Mouse (Mus musculus) layer of hippocampus, adult 2 months (tissue): ENCODE results near the gene Tshz2. TPM values are rescaled to one million over a fixed set of nuclear protein-coding genes. Genes with fewer than 3 reads are reported as not detected.
A peak's percentile ranks its signal among the peaks of the same experiment; 100 is the strongest.

Experiments
- DNase-seq, 2 experiments: peaks; one replicate each; pipeline ENCODE4 v3.0.0; 2022; ENCODE audit warnings: low spot score in 2 of 2
- H3K27ac ChIP-seq: fragments of 200-600 bp; 2 replicates; pipeline ENCODE4 v1.8.1; 2022
- H3K4me3 ChIP-seq: fragments of 200-600 bp; 2 replicates; pipeline ENCODE4 v1.8.1; 2022; ENCODE audit warnings: mild to moderate bottlenecking
- CTCF ChIP-seq: fragments of 200-600 bp; conservative IDR thresholded peaks from 2 replicates; pipeline ENCODE4 v1.8.1; 2022; ENCODE audit warnings: antibody characterized with exemption, mild to moderate bottlenecking, moderate library complexity
- total RNA-seq, 2 experiments: library from RNA; stranded (reverse); gene quantifications; 2 replicates each; pipeline ENCODE4 v1.2.3; 2021

The Tshz2 gene
- total RNA-seq, 2 experiments from 2014 or later, result 25.1 to 33.5 TPM

DNA sequence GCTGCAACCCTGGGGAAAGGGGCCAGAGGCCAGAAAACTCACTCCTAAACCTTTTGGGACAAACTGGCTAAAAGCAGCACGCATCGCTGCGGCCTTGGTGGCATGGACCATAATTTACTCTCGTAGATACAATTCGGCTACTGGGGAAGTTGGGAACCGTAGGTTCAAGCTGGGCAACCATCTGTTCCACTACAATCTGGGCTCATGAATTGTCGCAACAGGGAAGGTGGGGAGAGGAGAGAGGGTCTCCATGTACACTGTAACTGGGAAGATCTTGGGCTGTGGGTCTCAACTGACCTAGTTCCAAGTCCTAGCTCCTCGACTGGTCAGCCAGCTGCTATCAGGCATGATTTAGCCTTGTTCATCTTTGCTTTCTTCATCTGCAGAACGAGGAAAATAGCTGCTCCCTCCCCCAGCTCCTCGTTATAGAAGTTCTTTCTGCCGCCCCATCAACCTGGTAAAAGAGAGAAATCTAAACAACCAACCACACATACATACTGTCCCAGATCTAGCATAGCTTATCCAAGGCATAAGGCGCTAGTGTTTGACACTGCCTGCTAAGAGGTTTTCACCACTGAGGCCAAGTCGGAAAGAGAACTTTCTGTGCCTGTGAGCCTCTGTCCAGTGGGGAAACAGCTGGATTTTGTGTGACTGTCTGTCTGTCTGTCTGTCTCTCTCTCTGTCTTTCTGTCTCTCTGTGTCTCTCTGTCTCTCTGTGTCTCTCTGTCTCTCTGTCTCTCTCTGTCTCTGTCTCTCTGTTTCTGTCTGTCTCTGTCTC, 25.7 kb upstream of the Tshz2 start:
- DNase-seq, result no peak
- Histone ChIP-seq H3K27ac (no peak overlapping the region), H3K4me3 (no peak overlapping the region)
- TF ChIP-seq CTCF, result no peak

DNA sequence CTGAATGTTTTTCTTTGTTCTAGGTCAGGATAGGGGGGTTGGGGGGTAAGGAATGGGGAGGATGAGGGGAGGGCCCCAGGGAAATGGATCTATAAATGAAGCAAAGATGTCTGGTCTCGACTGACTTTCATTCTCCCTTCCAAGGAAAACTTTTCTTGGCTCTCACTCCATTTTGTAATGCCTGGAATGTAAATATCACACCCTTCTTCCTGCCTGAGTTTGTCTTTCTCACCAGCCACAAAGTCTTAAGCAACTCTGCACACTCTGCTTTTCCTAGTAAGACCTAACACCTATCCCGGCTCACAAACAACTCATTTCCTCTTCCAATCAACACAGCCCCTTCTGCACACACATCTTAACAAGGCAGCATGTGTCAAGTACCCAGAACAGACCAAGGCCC, 25.0 kb upstream of the Tshz2 start:
- H3K4me3 ChIP-seq, result no peak overlapping the region
- no peak overlapping the region for H3K27ac ChIP-seq
- TF ChIP-seq CTCF, result no peak
- no peak for DNase-seq

DNA sequence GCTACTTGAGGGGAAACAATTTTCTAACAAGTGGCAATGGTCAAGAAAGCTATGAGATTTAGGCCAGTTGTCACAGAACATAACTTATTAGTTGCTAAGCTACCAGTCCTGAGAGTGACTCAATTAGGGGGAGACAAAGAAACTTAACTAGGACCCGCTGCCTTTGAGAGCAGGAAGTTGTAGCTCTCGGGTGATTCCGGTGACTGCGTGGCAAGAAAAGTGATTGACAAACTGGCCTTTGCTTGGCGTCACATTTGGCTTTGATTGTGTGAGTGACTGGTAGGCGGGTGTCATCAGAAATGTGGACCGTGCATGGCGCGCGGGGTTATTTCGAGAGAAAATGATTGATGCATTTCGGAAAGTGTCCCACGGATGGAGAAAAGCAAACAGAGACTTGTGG, 22.9 kb upstream of the Tshz2 start:
- no peak for DNase-seq
- no peak for TF ChIP-seq CTCF

DNA sequence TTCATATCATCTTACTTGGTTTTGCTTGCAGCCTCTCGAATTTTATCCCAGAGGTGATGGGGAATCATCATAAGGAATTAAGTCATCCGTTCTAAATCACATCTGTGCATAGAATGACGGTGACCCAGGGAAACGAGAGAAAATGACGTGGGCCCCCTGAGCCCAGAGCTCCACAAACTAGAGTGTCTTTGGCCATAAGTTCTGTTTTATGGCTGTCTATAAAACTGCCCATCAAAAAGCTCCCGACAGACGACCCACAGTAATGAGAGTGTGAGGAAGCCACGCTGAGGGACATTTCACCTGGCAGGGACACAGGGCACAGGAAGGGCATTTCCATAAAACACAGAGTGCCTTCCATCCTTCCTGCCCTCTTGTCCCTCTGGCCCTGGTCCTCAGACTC, 21.9 kb upstream of the Tshz2 start:
- DNase-seq, result no peak
- TF ChIP-seq CTCF, result no peak

More for the DNA sequence above, 22.9 kb upstream of the Tshz2 start:
- no peak overlapping the region for H3K27ac ChIP-seq
- H3K4me3 ChIP-seq, result no peak overlapping the region

DNA sequence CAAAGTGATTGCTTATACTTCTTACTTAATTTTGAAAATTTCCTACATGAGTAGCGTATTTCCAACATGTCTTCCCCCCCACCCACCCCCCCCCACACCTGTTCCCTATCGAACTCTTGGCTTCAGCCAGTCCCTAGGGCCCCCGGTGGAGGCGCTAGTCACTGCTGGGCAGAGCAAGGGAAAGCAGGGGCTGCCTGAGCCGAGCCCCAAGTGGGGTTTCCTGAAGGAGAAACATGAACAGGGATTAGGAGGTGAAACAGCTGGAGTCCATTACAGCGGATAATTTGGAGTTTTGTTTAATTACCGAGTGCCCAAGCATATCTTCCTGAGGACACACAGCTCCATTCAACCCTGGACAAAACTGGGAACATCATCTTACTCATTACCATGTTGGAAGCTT, 21.3 kb upstream of the Tshz2 start:
- no peak for DNase-seq
- no peak overlapping the region for H3K27ac ChIP-seq
- H3K4me3 ChIP-seq, result no peak overlapping the region
- TF ChIP-seq CTCF, result peak; percentile 47

More for the DNA sequence above, 21.9 kb upstream of the Tshz2 start:
- Histone ChIP-seq H3K27ac (no peak overlapping the region), H3K4me3 (no peak overlapping the region)

DNA sequence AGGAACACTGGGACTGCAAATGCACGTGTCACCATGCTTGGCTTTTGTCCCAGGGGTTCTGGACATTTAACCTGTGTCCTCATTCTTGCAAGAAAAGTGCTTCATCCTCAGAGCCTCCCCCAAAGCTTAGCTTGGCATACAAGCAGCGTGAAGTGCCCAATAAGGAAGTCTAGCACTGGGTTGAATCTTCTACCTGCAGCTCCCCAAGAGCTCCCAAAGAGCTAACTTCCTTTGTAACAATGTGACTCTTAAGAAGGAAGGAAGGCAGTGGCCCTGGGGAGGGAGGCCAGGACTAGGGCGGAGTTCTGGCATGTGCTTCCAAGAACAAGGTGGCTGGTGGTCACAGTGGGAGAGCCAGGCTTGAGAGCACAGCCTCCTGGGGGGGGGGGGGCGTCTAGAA, 18.1 kb upstream of the Tshz2 start:
- DNase-seq, result no peak
- no peak for TF ChIP-seq CTCF
- no peak overlapping the region for H3K27ac ChIP-seq
- H3K4me3 ChIP-seq, result no peak overlapping the region

DNA sequence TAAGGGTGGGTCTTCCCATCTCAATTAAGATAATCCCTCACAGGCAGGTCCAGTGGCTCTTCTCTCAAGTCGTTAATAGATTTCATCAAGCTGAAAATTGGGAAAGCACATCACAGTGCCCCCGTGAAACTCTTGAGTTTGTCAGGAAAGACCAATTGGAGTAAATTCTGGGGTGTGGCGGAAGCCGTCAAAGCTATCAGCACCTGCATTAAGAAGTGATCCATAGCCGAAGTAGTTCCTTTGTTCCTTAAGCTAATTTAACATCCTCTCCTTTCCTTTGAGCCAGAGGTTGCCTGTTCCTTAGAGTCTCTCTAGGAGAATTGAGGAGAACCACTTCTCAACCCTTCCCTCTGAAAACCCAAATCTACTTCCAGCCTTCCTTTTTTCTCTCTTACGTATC, 16.8 kb upstream of the Tshz2 start:
- TF ChIP-seq CTCF, result no peak
- no peak for DNase-seq
- no peak overlapping the region for H3K27ac ChIP-seq
- no peak overlapping the region for H3K4me3 ChIP-seq

DNA sequence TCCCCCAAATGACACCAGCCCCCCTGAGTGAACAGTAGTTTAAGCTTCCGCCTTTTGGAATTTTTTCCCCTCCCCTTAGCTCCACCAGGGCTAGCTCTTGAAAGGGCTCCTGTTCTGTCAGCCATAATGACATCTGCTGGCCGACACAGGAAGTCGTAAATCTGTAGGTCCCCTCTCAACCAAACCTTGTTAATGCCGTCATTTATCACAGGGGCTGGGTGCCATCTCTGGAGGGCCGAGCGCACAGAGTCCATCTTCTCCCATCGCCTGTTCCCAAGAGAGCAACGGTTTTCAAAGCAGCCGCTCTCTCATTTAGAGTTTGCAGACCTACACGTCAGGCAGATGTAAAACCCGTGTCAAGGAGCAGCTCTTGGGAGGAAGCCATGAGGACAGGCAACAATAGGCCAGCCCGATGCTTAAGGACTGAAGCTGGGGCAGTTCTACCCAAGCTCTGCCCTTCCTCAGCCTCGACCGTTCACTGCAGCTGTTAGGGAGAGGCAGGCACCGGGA, 11.6 kb upstream of the Tshz2 start:
- TF ChIP-seq CTCF, result peak; percentile 57
- Histone ChIP-seq H3K27ac (no peak overlapping the region), H3K4me3 (no peak overlapping the region)
- DNase-seq, result no peak

DNA sequence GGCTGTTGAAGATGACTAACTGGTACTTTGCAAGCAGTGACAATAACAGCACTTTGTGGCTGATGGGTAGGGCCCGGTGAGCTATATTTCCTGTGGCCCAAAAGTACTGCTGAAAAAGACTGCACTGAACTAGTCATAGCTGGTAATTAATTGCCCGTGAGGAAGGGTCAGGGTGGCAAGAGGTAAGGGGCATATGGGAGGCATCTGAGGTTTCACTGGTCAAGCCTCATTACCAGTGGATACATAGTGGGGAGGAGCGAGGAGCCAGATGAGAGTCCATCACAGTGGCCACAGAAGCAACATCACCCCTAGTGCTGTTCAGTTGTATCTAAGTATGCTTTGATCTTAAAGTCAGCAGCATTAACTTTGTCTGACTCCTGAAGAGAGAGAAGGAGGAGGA, 2.7 kb upstream of the Tshz2 start:
- DNase-seq, result no peak
- H3K27ac ChIP-seq, result no peak overlapping the region
- no peak for TF ChIP-seq CTCF
- H3K4me3 ChIP-seq, result no peak overlapping the region

DNA sequence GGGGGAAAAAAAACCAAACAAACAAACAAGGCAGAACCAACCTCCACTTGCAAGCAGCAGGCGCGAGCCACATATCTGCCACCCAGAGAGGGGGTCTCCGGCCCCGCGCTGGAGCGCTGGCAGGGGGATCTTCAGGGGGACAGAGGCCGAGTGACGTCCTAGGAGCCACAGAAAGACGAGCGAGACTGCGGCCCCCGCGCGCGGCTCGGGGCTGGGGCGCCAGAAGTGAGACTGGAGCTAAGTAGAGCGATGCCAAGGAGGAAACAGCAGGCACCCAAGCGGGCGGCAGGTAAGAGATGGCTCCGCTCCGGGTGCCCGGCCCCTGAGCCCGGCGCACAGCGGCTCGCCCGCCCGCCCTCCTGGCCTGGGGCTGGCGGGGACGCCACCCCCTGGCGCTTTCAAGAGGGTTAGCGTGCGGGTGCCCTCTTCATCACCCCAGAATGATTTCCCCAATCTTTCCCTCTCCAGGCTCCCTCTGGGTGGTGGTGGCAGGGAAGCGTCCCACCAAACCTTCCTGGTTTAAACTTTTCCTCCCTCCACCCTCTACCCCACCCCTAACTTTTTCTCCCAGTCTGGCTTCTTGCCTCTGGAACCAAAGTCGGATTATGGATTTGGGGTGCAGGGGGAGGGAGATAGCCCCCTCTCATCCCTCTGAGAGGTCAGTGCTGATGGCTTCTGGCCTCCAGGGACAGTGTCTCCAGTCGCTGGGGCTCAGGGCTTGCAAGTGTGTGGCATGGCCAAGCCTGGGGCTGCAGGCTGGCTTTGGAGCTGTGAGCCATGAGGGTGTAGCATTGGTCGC, 877 bp downstream of the Tshz2 start:
- H3K4me3 ChIP-seq, result peak overlapping the region; percentile 58
- DNase-seq, result no peak
- H3K27ac ChIP-seq, result peak overlapping the region; percentile 66
- TF ChIP-seq CTCF, result no peak

DNA sequence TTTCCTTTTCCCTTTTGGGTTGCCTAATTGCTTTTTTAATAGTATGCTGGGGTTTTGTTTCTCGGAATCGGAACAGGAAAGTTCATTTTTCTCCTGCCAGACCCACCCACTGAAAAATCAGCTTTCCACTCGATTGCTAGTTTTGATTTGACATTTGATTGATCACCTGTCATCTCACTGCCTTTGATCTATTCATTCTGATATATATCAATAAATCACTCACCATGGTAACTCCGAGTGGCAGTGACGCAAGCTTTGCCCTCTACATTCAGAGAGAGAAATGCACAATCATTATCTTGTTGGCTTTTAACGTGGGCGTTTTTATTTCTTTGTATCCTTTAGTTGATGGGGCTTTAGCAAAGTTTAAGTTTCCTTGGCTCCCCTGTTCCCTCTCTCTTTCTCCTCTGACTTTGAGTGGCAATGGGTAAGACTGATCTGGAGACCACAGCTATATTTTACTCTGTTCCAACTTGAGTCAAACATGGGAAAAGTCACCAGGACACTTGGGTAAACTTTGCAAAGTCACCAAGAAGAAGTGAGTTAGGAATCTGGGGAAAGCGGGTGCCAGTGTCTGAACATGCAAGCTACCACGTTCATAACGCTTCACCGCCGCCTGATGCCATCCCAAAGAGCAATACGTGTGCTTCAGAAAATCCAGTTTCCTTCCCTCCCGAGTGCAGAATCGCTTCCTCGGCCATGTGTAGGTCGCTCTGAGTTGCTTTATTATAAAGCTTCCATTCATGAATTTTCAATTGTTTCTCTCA, 2.0 kb downstream of the Tshz2 start:
- H3K4me3 ChIP-seq, result peak overlapping the region; percentile 58; the same call in 1 of the 2 replicates
- DNase-seq, result no peak
- peak overlapping the region; percentile 66; the same call in 1 of the 2 replicates for H3K27ac ChIP-seq
- no peak for TF ChIP-seq CTCF

DNA sequence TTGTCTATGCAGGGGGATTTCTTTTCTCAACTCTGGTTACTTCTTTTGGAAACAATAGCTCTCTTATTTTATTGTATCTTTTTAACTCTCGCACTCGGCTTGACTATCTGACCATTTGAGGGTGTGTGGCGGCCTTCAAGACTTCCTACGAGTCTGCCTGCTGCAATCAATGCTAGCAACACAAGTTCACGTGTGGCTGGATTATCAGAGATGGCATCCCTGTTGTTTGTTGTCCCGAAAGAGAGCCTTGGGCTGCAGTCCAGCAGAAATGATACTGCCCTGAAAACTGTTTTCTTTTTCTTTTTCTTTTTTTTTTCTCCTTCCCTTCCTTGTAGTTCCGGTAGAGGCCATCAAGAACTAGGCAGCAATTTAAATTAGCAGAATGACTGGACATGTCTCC, 2.6 kb downstream of the Tshz2 start:
- no peak overlapping the region for H3K27ac ChIP-seq
- DNase-seq, result no peak

DNA sequence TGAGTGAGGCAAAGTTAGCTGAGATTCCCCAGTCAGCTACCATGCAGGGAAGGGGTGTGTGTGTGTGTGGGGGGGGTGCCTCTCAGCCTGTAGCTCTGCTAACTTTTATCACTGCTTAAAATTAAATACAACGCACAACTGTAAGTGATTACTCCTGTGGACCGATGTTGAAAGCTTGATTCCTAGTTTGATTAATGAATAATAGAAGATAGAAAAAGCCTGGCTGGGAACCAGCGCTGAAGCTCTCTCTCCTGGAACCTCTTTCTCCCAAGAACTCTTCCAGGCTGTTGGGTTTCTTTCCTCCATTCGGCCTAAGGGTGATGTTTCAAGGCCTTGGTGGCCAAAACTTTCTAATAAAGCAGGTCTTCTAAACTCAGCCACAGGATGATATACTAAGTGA, 3.6 kb downstream of the Tshz2 start:
- Histone ChIP-seq H3K27ac (no peak overlapping the region), H3K4me3 (no peak overlapping the region)
- no peak for TF ChIP-seq CTCF
- no peak for DNase-seq

More for the DNA sequence above, 2.6 kb downstream of the Tshz2 start:
- peak overlapping the region; percentile 58; the same call in 1 of the 2 replicates for H3K4me3 ChIP-seq
- no peak for TF ChIP-seq CTCF
